Mouse (Mus musculus) brain, adult 2 months (tissue): ENCODE results near the gene D630003M21Rik.

Experiments used
- DNase-seq: peaks from one replicate; pipeline ENCODE4 v3.0.0; 2011; ENCODE audit warnings: low read depth, low spot score

D630003M21Rik gene

DNA sequence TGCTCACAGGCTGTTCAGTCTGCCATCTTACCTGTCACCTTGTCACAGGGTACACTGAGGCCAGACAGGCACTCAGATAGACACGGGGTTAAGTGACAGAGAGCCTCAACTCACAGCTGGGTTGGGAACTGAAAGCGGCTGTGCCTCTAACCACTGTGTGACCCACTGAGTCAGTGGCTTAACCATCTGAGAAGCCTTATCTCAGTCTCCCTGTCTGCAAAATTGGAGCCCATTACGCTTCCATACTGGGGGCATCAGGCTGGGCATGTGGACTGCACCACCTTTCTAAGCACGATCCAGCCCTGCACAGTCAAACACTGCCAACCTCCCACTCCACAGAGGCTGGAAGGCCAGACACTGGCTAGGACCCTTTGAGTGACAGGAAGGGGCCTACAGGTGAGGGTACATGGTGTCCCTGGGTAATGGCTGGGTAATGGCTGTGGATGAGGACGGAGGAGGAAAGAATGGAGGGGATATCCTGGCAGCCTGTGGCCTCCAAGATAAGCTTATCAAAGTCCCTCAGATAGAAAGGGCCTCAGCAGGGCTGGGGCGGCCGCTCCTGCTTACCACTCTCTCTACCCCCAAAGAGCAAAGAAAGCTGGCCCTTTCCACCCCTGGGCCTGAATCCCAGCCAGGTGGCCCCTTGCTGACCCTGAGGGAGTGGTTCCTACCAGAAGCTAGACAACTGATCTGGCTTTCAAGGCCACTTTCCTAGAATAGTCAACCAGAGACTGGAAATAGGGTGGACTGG is 87.2 kb downstream of the D630003M21Rik start:
- no peak for DNase-seq

DNA sequence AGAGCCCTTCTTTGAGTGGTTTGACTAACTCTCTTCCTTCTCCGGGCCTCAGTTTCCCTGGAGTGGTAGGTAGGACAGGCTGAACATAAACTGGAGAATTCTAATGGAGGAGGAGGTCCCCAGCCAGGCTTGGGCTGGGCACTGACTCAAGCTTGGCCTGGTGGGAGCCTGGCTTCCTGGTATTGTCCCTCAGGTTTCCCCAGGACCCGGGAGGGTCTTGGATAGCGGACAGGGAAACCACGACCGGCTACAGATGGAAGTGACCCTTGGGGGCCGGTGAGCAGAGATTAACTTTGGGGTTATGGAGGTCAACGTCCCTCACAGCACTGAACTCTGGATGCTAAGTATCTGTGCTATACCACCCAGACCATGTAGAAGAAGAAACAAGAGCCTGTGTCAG is 87.8 kb downstream of the D630003M21Rik start:
- no peak for DNase-seq

DNA sequence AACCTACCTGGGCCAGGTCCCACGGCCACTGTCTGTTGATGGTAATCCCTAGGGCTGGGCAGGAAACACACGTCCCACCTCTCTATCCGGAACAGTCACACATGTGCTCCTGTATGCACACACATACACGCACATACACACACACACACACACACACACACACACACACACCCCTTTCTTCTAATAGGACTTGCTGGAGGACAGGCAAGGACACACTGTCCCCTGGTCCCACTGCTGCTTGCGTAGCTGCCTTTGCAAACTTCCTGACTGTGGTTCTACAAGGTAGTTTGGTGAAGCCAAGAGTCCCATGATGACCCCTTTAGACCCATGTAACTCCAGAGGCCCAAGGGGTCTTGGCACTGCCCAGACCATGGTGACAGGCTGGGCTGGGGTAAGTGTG is 88.4 kb downstream of the D630003M21Rik start:
- no peak for DNase-seq

DNA sequence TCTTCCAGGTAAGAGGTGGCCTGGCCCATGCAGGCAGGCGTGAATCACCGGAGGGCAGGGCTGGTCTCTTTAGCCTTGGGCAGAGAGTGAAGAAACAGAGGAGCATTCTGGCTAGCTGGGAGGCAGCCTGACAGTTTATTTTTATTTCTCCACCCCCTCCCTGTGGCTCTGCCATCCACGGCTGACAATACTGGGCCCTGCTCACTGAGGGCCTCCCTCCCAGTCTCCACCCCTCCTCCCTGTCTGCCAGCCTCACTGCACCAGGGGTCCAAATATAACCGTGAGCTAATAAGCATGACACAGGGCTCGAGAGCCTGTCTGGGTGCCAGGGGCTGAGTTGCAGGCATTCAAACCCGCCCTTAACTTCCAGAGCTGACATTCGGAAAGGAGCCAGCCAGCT is 89.4 kb downstream of the D630003M21Rik start:
- peak; percentile 83 for DNase-seq

DNA sequence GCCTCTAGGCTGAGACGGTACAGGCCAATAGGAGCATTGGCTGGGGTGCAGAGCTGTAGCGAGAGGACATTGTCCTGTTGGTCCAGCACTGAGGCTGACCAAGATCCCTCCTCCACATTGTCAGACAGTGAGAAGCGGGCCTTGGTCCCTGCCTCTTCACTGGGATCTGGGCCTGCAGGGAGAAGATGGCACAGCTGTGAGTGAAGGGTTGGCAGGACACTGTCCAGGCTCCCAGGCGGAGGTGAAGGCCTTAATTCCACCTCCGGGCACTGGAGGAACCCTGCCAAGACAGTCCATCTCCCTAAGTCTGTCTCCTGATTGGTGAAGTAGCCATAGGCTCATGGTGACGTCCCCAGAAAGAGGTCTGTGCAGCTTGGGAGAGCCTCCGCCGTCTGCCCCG is 90.2 kb downstream of the D630003M21Rik start:
- DNase-seq = no peak

DNA sequence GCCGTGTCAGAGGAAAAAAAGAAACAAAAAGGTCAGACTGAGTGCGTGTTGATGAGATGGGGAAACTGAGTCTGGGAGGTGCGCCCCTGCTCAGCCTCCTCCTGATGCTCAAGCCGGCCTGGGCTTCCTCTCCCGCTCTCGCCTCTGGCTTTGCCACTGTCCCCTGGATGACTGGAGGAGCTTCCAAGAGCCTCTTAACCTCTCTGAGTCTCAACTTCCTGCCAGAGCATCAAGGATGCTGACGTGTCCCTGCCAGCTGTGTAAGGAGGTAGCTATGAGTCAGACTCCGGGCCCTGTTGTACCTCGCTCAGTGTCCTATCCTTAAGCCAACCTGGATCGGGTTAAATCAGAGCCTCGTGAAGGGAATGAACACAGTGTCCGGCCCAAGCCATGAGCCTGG is 91.3 kb downstream of the D630003M21Rik start:
- peak; percentile 27 for DNase-seq

DNA sequence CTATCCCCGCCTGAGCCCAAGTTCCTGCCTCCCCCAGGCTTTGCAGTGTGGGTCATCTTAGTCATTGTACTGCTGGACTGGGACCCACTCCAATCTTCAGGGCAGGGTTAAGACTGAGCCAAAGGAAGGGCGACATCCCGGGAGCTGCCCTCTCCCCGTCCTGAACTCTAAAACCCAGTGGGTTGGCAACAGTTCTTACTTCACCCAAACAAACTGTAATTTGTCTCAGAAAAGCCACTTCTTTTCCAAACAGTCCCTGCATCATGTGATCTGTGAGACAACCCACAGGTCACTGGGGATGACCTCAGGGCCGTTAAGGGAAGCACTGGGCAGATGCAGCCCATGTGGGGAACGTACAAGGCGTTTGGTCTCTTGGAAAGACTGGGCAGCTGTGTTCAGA is 92.8 kb downstream of the D630003M21Rik start:
- DNase-seq = no peak

DNA sequence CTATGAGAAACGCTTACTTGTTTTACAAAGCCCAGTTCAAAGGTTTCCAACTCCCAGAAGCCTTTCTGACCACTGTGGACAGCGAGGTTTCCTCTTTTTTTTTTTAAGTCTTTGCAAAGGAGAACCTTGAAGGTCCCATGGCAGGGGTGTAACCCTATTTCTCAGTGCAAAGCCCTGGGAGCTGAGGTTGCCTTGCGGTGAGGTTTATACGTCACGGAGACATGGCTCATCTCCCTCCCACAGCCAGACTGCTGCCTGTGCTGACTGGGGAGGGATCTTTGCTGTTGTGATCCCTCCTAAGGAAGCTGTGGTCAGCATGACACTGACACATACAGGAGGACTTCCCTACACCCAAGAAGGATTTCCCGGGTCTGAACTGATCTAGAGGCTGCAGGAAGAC is 96.0 kb downstream of the D630003M21Rik start:
- DNase-seq = peak; percentile 23
